Mouse (Mus musculus): ENCODE results near the gene Lrrc45. TPM values are rescaled to one million over a fixed set of nuclear protein-coding genes. Genes with fewer than 3 reads are reported as not detected.
"Not testable (repeated sequence)": the region's sequence is repeated elsewhere in the genome, so short reads cannot be mapped to it uniquely, and the experiment has no call there.

Lrrc45 gene
- total and polyA plus RNA-seq, 3 experiments, result 11.7 to 31.3 (median 20.3) TPM

DNA sequence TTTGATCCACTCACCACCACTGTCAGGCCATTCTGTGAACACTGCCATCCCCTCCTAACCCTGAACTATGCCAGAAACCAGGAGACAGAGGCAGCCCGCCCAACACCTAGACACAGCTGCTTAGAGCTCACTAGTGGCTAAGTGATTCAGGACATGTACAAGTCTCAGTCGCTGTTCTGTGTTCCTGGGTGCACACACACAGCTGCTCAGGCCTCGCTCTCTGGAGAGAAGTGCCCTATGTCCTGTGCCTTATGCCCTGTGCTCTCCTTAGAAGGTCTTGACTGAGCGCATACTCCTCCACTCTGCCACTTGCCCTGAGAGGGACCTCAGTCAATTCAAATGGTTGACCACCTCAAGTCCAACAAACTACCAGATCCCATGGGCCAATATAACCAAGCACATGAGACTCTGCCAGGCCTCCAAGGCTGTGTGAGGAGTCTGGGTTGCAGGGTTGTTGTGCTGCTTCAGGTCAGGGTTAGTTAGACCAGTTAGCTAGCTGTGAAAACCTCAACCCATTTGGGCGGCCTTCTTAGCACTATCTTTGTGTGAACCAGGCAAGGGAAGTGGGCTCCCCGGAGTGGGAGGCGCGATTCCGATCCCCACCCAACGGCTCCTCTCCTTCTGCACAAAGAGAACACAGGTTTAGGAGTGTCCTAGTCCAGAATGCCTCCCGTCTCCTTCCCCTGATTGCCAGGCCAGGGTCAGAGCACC is 15.0 kb downstream of the Lrrc45 start:
- Histone ChIP-seq H3K9me3 (replicated peaks; ENCODE audit: low read length) (no peaks in the 10 kb centered on the region), H3K4me2 (ENCODE audit: insufficient read depth, low read depth, poor library complexity, severe bottlenecking) (no peak overlapping the region), H3K9ac (ENCODE audit: insufficient read depth, low read depth) (no peak overlapping the region), H3K27ac (ENCODE audit: insufficient read depth, low read depth) (no peak overlapping the region), H3K36me3 (replicated peaks in 1 of 2; ENCODE audit: control insufficient read depth in 1 of 2, insufficient read depth in 1 of 2, low read length in 1 of 2) (peaks cover 12 to 21% of the 10 kb centered on the region in 2 experiments), H3K79me2 (replicated peaks; ENCODE audit: control insufficient read depth, extremely low read depth, insufficient read depth, poor library complexity, severe bottlenecking) (no peaks in the 10 kb centered on the region), H3K27me3 (replicated peaks) (peaks cover 46% of the 10 kb centered on the region), H3K4me1 (ENCODE audit: control insufficient read depth in 1 of 2, insufficient read depth in 2 of 2) (peaks cover 8 to 13% of the 10 kb centered on the region in 2 experiments), H3K4me3 (replicated peaks in 1 of 3; ENCODE audit: low read depth in 2 of 3, low read length in 2 of 3, poor library complexity in 1 of 3) (no peak overlapping the region)
- dilution Hi-C loops (cut with MboI; ENCODE audit: extremely low pct_ligation_motif_present, extremely low pct_unique_long_range_greater_than_20kb, low sequenced_read_pairs) (no loop called here), in situ Hi-C loops (cut with MboI; ENCODE audit: low pct_ligation_motif_present, low pct_unique_long_range_greater_than_20kb, low sequenced_read_pairs) (loop anchor here (5.0 kb wide), 1 partner anchor 39 kb away; no protein-coding TSS in a partner anchor)
- TF ChIP-seq RCOR1 (conservative IDR thresholded peaks at IDR 0.05; ENCODE audit: low read depth, low read length) (no peak), NELFE (IDR thresholded peaks at IDR 0.05; ENCODE audit: low read depth, low read length) (no peak), ZKSCAN1 (IDR thresholded peaks at IDR 0.05; ENCODE audit: borderline replicate concordance, low read depth, low read length) (no peak), TBP (conservative IDR thresholded peaks at IDR 0.05; ENCODE audit: low read depth, low read length) (no peak), UBTF (IDR thresholded peaks at IDR 0.05; ENCODE audit: low read depth, low read length) (no peak), JUN (IDR thresholded peaks at IDR 0.05; ENCODE audit: insufficient read depth, low read depth, low read length) (no peak), POLR2A (IDR thresholded peaks at IDR 0.05; ENCODE audit: low read depth, low read length) (no peak), MAFK (IDR thresholded peaks at IDR 0.05; ENCODE audit: insufficient replicate concordance, low read length) (no peak), SIN3A (IDR thresholded peaks at IDR 0.05; ENCODE audit: low read length) (no peak), MXI1 (IDR thresholded peaks at IDR 0.05; ENCODE audit: low read depth, low read length) (no peak), PAX5 (IDR thresholded peaks at IDR 0.05; ENCODE audit: low read length) (no peak), BHLHE40 (IDR thresholded peaks at IDR 0.05; ENCODE audit: low read depth, low read length) (no peak), RAD21 (IDR thresholded peaks at IDR 0.05; ENCODE audit: low read depth, low read length) (no peak)
- no peak for DNase-seq (ENCODE audit: extremely low read depth)

DNA sequence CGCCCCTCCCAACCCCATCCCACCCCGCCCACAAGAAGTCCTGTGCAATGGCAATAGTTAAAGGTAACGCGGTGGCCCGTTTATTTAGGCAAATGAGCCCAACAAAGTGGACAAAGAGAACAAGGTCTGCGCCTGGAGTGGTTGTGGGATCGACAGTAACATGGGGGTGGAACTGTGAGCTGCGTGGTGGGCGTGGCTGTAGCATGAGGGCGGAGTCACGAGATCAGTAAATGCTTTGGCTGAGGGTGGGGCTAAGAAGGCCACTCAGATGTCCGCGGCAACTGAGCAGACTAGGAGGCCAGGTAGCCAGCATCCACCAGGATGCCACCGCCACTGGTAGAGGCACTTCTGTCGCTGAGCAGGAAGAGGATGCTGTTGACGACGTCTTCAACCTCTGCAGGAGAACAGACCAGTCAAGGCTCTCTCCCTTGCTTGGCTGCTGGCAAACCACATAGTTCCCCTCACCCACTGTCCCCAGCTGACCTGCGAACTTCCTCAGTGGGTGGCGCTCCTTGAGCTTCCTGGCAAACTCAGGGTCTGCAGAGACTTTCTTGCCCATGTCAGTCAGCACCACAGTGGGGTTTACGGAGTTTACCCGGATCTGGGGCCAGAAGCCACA is 15.8 kb downstream of the Lrrc45 start:
- H3K4me1 ChIP-seq (ENCODE audit: control insufficient read depth in 1 of 2, insufficient read depth in 2 of 2), result peaks cover 8 to 13% of the 10 kb centered on the region in 2 experiments
- DNase-seq (ENCODE audit: extremely low read depth), result peak; percentile 40
- H3K9ac ChIP-seq (ENCODE audit: insufficient read depth, low read depth); H3K79me2 ChIP-seq (replicated peaks; ENCODE audit: control insufficient read depth, extremely low read depth, insufficient read depth, poor library complexity, severe bottlenecking); dilution Hi-C loops (cut with MboI; ENCODE audit: extremely low pct_ligation_motif_present, extremely low pct_unique_long_range_greater_than_20kb, low sequenced_read_pairs); H3K4me3 ChIP-seq (replicated peaks in 1 of 3; ENCODE audit: low read depth in 2 of 3, low read length in 2 of 3, poor library complexity in 1 of 3); H3K9me3 ChIP-seq (replicated peaks; ENCODE audit: low read length); H3K27ac ChIP-seq (ENCODE audit: insufficient read depth, low read depth): not testable (repeated sequence)
- peak overlapping the region; percentile 27 for H3K4me2 ChIP-seq (ENCODE audit: insufficient read depth, low read depth, poor library complexity, severe bottlenecking)
- peaks cover 54% of the 10 kb centered on the region for H3K27me3 ChIP-seq (replicated peaks)
- peaks cover 12 to 16% of the 10 kb centered on the region in 2 experiments for H3K36me3 ChIP-seq (replicated peaks in 1 of 2; ENCODE audit: control insufficient read depth in 1 of 2, insufficient read depth in 1 of 2, low read length in 1 of 2)
- in situ Hi-C loops (cut with MboI; ENCODE audit: low pct_ligation_motif_present, low pct_unique_long_range_greater_than_20kb, low sequenced_read_pairs), result loop anchor here (5.0 kb wide), 1 partner anchor 38 kb away; no protein-coding TSS in a partner anchor
